ENCODE assay signal across 7 mouse cellular contexts in the genomic region with DNA sequence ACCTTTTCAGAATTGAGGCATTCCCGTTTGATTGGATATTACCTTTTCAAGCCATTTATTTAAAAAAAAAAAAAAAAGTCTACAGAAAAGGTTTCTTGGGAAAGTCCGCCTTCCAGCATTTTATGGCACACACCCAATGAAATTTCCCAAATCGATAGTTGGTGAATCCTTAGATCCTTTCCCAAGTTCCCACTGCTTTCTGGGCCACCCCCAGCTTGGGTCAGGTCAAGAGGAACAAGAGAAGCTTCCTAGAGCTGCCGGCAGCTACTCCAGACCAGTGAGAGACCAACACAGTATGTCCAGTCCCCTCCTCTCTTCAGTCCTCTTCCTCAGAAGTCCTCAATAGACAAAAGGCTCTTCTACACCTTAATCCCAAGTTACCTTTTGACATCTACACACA. TPM values are rescaled to one million over a fixed set of nuclear protein-coding genes. Genes with fewer than 3 reads are reported as not detected.
DNase-seq lines count a peak whose midpoint lies in the region; ATAC-seq and TF ChIP-seq lines count a peak whose summit lies in the region.

No protein-coding gene starts in this region.

- H3K79me2 ChIP-seq in C2C12 (ENCODE audit: control insufficient read depth, insufficient read depth), result no peaks in the 10 kb centered on the region

- H3K36me3 ChIP-seq in C2C12 (ENCODE audit: control insufficient read depth, insufficient read depth) (no peaks in the 10 kb centered on the region), ES-E14 (ENCODE audit: control insufficient read depth, insufficient read depth, low read length, poor library complexity, severe bottlenecking) (no peaks in the 10 kb centered on the region; the same call in 1 of the 2 replicates)
- H3K36me3 ChIP-seq in hindbrain, embryonic 12.5 days, result no peaks in the 10 kb centered on the region
- H3K36me3 ChIP-seq in liver, postnatal 0 days (replicated peaks; ENCODE audit: insufficient read depth, low read length), result no peaks in the 10 kb centered on the region

- TF ChIP-seq EP300 in liver, postnatal 0 days (IDR thresholded peaks at IDR 0.05; ENCODE audit: low read depth), result no peak

- H3K27ac ChIP-seq in ES-E14 (ENCODE audit: insufficient read depth, low read depth, low read length, poor library complexity, severe bottlenecking), result no peak overlapping the region
- H3K27ac ChIP-seq in hindbrain, embryonic 12.5 days, result no peak overlapping the region
- H3K27ac ChIP-seq in liver, postnatal 0 days (ENCODE audit: low read depth), result peak overlapping the region; percentile 94

- in situ Hi-C loops in ES-E14 (cut with MboI; ENCODE audit: low sequenced_read_pairs in 2 of 2, unreplicated experiment in 2 of 2), result loop anchor here in 1 of 2 experiments (10.0 kb wide), 1 partner anchor 152 kb away; no protein-coding TSS in a partner anchor

- H3K9ac ChIP-seq in ES-E14 (ENCODE audit: insufficient read depth, low read depth, low read length, poor library complexity, severe bottlenecking), result no peak overlapping the region
- H3K9ac ChIP-seq in hindbrain, embryonic 12.5 days, result no peak overlapping the region
- peak overlapping the region; percentile 55 for H3K9ac ChIP-seq in liver, postnatal 0 days (replicated peaks)

- 25% methylated on average over 4 of the region's 4 CpGs for WGBS in hindbrain, embryonic 12.5 days
- WGBS in liver, postnatal 0 days (ENCODE audit: insufficient replicate concordance), result 18% methylated on average over 4 of the region's 4 CpGs

- no peak for TF ChIP-seq CTCF in C2C12 (IDR thresholded peaks at IDR 0.05; ENCODE audit: control insufficient read depth, insufficient read depth, insufficient read length)
- no peak for TF ChIP-seq CTCF in liver, postnatal 0 days (IDR thresholded peaks at IDR 0.05; ENCODE audit: low read depth)

- H3K9me3 ChIP-seq in ES-E14 (ENCODE audit: control insufficient read depth, insufficient read depth, low read depth, low read length), result no peaks in the 10 kb centered on the region
- no peaks in the 10 kb centered on the region for H3K9me3 ChIP-seq in hindbrain, embryonic 12.5 days (replicated peaks)
- H3K9me3 ChIP-seq in liver, postnatal 0 days (ENCODE audit: low read length), result no peaks in the 10 kb centered on the region

- peak overlapping the region; percentile 58 for H3ac ChIP-seq in C2C12 (ENCODE audit: control insufficient read depth, insufficient read length, low read depth)

- no peaks in the 10 kb centered on the region for H3K79me3 ChIP-seq in C2C12 (ENCODE audit: low read depth)

- H3K27me3 ChIP-seq in C2C12 (ENCODE audit: control insufficient read depth, insufficient read depth, insufficient read length), result no peaks in the 10 kb centered on the region
- H3K27me3 ChIP-seq in hindbrain, embryonic 12.5 days, result peaks cover 27% of the 10 kb centered on the region
- no peaks in the 10 kb centered on the region for H3K27me3 ChIP-seq in liver, postnatal 0 days (ENCODE audit: insufficient read depth, low read length)

- peak overlapping the region; percentile 55 for H3K4me2 ChIP-seq in hindbrain, embryonic 12.5 days (replicated peaks)
- H3K4me2 ChIP-seq in liver, postnatal 0 days (ENCODE audit: low read depth, low read length), result peak overlapping the region; percentile 76

- no peak for DNase-seq in ES-E14 (ENCODE audit: low read depth, low spot score)
- no peak for DNase-seq in liver, postnatal 0 days
- DNase-seq in testis, postnatal 10 days (ENCODE audit: low spot score), result no peak
- no peak for DNase-seq in gastrocnemius, postnatal 4 days (ENCODE audit: low spot score in 2 of 2)
- no peak for DNase-seq in gastrocnemius, adult 18-20 months (ENCODE audit: low spot score)

- no peak for ATAC-seq in hindbrain, embryonic 12.5 days (ENCODE audit: low FRiP score)
- peak; percentile 26; the same call in 1 of the 2 replicates for ATAC-seq in liver, postnatal 0 days

- H3K4me3 ChIP-seq in C2C12 (ENCODE audit: insufficient read depth, poor library complexity, severe bottlenecking), result no peak overlapping the region
- peak overlapping the region; percentile 35 to 57; a peak in 2 of 4 replicates for H3K4me3 ChIP-seq in ES-E14 (ENCODE audit: insufficient read depth in 1 of 2, low read depth in 1 of 2, low read length in 2 of 2, poor library complexity in 1 of 2, severe bottlenecking in 1 of 2)
- peak overlapping the region; percentile 20; the same call in 1 of the 2 replicates for H3K4me3 ChIP-seq in hindbrain, embryonic 12.5 days
- H3K4me3 ChIP-seq in liver, postnatal 0 days (ENCODE audit: low read depth, low read length), result peak overlapping the region; percentile 37

- peaks cover 1 to 13% of the 10 kb centered on the region in 2 experiments; a peak in 2 of 4 replicates for H3K4me1 ChIP-seq in ES-E14 (ENCODE audit: control insufficient read depth in 2 of 2, insufficient read depth in 2 of 2, low read length in 2 of 2, poor library complexity in 1 of 2)
- peaks cover 21% of the 10 kb centered on the region for H3K4me1 ChIP-seq in hindbrain, embryonic 12.5 days
- H3K4me1 ChIP-seq in liver, postnatal 0 days (ENCODE audit: insufficient read depth), result peaks cover 54% of the 10 kb centered on the region

TF ChIP-seq in C2C12, 6 proteins besides CTCF, POLR2A, EP300 and RAD21:
- TF ChIP-seq MYOG (IDR thresholded peaks at IDR 0.05; ENCODE audit: control insufficient read depth, extremely low read depth, insufficient read length) (no peak), USF1 (IDR thresholded peaks at IDR 0.05; ENCODE audit: low read depth) (no peak), MAX (IDR thresholded peaks at IDR 0.05) (no peak), FOSL1 (IDR thresholded peaks at IDR 0.05; ENCODE audit: insufficient read depth, low read length, poor library complexity, severe bottlenecking) (no peak), CEBPB (IDR thresholded peaks at IDR 0.05; ENCODE audit: low read depth) (no peak), MYOD1 (IDR thresholded peaks at IDR 0.05; ENCODE audit: control insufficient read depth, insufficient read length, low read depth) (no peak)

TF ChIP-seq in ES-E14, 5 proteins besides CTCF, POLR2A, EP300 and RAD21:
- TF ChIP-seq HCFC1 (IDR thresholded peaks at IDR 0.05; ENCODE audit: borderline replicate concordance, insufficient read depth, low read length), result no peak
- TF ChIP-seq ZNF384 (IDR thresholded peaks at IDR 0.05; ENCODE audit: low read depth, low read length), result no peak
- TF ChIP-seq MAFK (IDR thresholded peaks at IDR 0.05; ENCODE audit: insufficient read depth, low read depth, low read length), result no peak
- TF ChIP-seq CHD2 (IDR thresholded peaks at IDR 0.05; ENCODE audit: low read depth, low read length), result no peak
- TF ChIP-seq ZC3H11A (IDR thresholded peaks at IDR 0.05; ENCODE audit: borderline replicate concordance, low read depth, low read length), result no peak

RNA-seq across cellular contexts. Expression of a gene that starts 40.5 kb away (rescaled TPM):
- polyA plus RNA-seq in C2C12 (2012; fragmentation: generic; extraction: Trizol), result 46.5 TPM
- total RNA-seq in ES-E14 (2012; rRNA removed), result 3.9 and 6.0 TPM in 2 replicates
- polyA plus RNA-seq in hindbrain, embryonic 12.5 days (2016; fragmentation: Nextera tagmentation; extraction: Ambion mirVana), result 6.2 and 7.3 TPM in 2 replicates
- polyA plus RNA-seq in liver, postnatal 0 days (2015; fragmentation: Nextera tagmentation; extraction: Ambion mirVana), result 8.6 and 12.1 TPM in 2 replicates
- 10 to 100 TPM; 22.0 to 22.9 TPM for total RNA-seq in gastrocnemius, postnatal 4 days (2021)
- total RNA-seq in gastrocnemius, adult 18-20 months (2021), result 10 to 100 TPM; 42.6 to 43.9 TPM
